Mouse (Mus musculus) lung, postnatal 0 days (tissue): ENCODE measurements around the gene Zap70. TPM values are rescaled to one million over a fixed set of nuclear protein-coding genes. Genes with fewer than 3 reads are reported as not detected.

Experiments
- ATAC-seq: fragments of 200-750 bp; cut with Nextera tagmentation; 2 replicates; pipeline ENCODE4 v1.8.0; 2017; ENCODE audit warnings: moderate library complexity
- DNase-seq: peaks from one replicate; pipeline ENCODE4 v3.0.0-alpha.2; 2016; ENCODE audit warnings: low spot score
- H3K27ac ChIP-seq: fragments of 300-500 bp; sonication (generic); 2 replicates; pipeline ENCODE4 v1.5.1; 2014; ENCODE audit warnings: antibody characterized with exemption, mild to moderate bottlenecking, low read length, mixed read lengths
- H3K27me3 ChIP-seq: fragments of 300-500 bp; sonication (generic); replicated peaks from 2 replicates; pipeline ENCODE4 v1.6.1; 2014; ENCODE audit warnings: low read length, mixed read lengths; ENCODE audit not compliant: insufficient read depth
- H3K36me3 ChIP-seq: fragments of 300-500 bp; sonication (generic); 2 replicates; pipeline ENCODE4 v1.6.1; 2014; ENCODE audit warnings: low read length, mixed read lengths; ENCODE audit not compliant: insufficient read depth
- H3K4me1 ChIP-seq: fragments of 300-500 bp; sonication (generic); 2 replicates; pipeline ENCODE4 v1.6.1; 2014; ENCODE audit warnings: antibody characterized with exemption, low read depth, low read length, mixed read lengths; ENCODE audit not compliant: insufficient read depth
- H3K4me2 ChIP-seq: fragments of 300-500 bp; sonication (generic); replicated peaks from 2 replicates; pipeline ENCODE4 v1.6.1; 2014; ENCODE audit warnings: low read depth, mild to moderate bottlenecking, low read length, moderate library complexity, mixed read lengths
- H3K4me3 ChIP-seq: fragments of 300-500 bp; sonication (generic); 2 replicates; pipeline ENCODE4 v1.5.1; 2014; ENCODE audit warnings: low read depth, low read length
- H3K9ac ChIP-seq: fragments of 300-500 bp; sonication (generic); replicated peaks from 2 replicates; pipeline ENCODE4 v1.6.1; 2014; ENCODE audit warnings: low read depth, mild to moderate bottlenecking
- H3K9me3 ChIP-seq: fragments of 300-500 bp; sonication (generic); 2 replicates; pipeline ENCODE4 v1.6.1; 2016; ENCODE audit warnings: low read length, mixed read lengths
- CTCF ChIP-seq: IDR thresholded peaks from 2 replicates; pipeline ENCODE4 v1.5.1; 2016; ENCODE audit warnings: antibody characterized with exemption, mild to moderate bottlenecking
- EP300 ChIP-seq: IDR thresholded peaks from 2 replicates; pipeline ENCODE4 v1.6.1; 2016; ENCODE audit warnings: antibody characterized with exemption, mild to moderate bottlenecking, control low read depth
- WGBS: fragments of 180-500 bp; shearing (Covaris S2); extraction: QIAGEN DNeasy Blood & Tissue Kit; methylation state at CpG from one replicate; pipeline ENCODE4 v1.1.7; 2014; 5-methylcytosine and 5-hydroxymethylcytosine counted together
- polyA plus RNA-seq: library from polyadenylated mRNA; unstranded; fragments of >200 nt; fragmentation: Nextera tagmentation; extraction: Ambion mirVana; gene quantifications from 2 replicates; pipeline ENCODE4 v1.2.1, GENCODE M21; 2015

The Zap70 gene
- polyA plus RNA-seq, 1 experiment from 2014 or later = 5.2 TPM

- H3K36me3 ChIP-seq = peaks cover 43% of the 10 kb centered on the region
- TF ChIP-seq EP300 (no peak), CTCF (no peak)
- H3K9ac ChIP-seq = no peak overlapping the region
- no peak overlapping the region for H3K4me3 ChIP-seq
- no peak for DNase-seq
- no peaks in the 10 kb centered on the region for H3K27me3 ChIP-seq
- H3K27ac ChIP-seq = no peak overlapping the region
- H3K4me2 ChIP-seq = no peak overlapping the region
- 69% methylated on average over 9 of the region's 9 CpGs for WGBS
- no peak for ATAC-seq
- no peaks in the 10 kb centered on the region for H3K9me3 ChIP-seq
- H3K4me1 ChIP-seq = no peaks in the 10 kb centered on the region
These were observed 42.7 kb downstream of the Zap70 start for GRCm38 (mm10) chr1:36804259-36804658.

- 91% methylated on average over 4 of the region's 4 CpGs for WGBS
- DNase-seq = no peak
- Histone ChIP-seq H3K4me3 (no peak overlapping the region), H3K4me1 (no peaks in the 10 kb centered on the region), H3K36me3 (peaks cover 42% of the 10 kb centered on the region), H3K27ac (no peak overlapping the region), H3K9me3 (no peaks in the 10 kb centered on the region), H3K4me2 (no peak overlapping the region), H3K9ac (no peak overlapping the region), H3K27me3 (no peaks in the 10 kb centered on the region)
- TF ChIP-seq EP300 (no peak), CTCF (no peak)
- ATAC-seq = no peak
These were observed 43.2 kb downstream of the Zap70 start for GRCm38 (mm10) chr1:36804833-36805232.

GRCm38 (mm10) chr1:36806181-36806905 is 44.7 kb downstream of the Zap70 start:
- Histone ChIP-seq H3K4me1 (no peaks in the 10 kb centered on the region), H3K4me3 (no peak overlapping the region), H3K9ac (no peak overlapping the region), H3K27me3 (no peaks in the 10 kb centered on the region), H3K4me2 (no peak overlapping the region), H3K27ac (no peak overlapping the region), H3K9me3 (no peaks in the 10 kb centered on the region), H3K36me3 (peaks cover 41% of the 10 kb centered on the region)
- DNase-seq = no peak
- WGBS = 90% methylated on average over 7 of the region's 7 CpGs
- no peak for ATAC-seq
- no peak for TF ChIP-seq CTCF
- no peak for TF ChIP-seq EP300

GRCm38 (mm10) chr1:36807086-36807485 is 45.5 kb downstream of the Zap70 start:
- Histone ChIP-seq H3K9me3 (no peaks in the 10 kb centered on the region), H3K4me2 (no peak overlapping the region), H3K4me1 (no peaks in the 10 kb centered on the region), H3K27me3 (no peaks in the 10 kb centered on the region), H3K4me3 (no peak overlapping the region), H3K36me3 (peaks cover 44% of the 10 kb centered on the region), H3K27ac (no peak overlapping the region), H3K9ac (no peak overlapping the region)
- DNase-seq (no peak), ATAC-seq (no peak)
- 68% methylated on average over 1 of the region's 1 CpGs for WGBS
- no peak for TF ChIP-seq EP300
- TF ChIP-seq CTCF = no peak

GRCm38 (mm10) chr1:36807782-36808565 is 46.4 kb downstream of the Zap70 start:
- ATAC-seq = no peak
- TF ChIP-seq EP300 (no peak), CTCF (no peak)
- Histone ChIP-seq H3K27ac (no peak overlapping the region), H3K27me3 (no peaks in the 10 kb centered on the region), H3K4me3 (no peak overlapping the region), H3K4me2 (no peak overlapping the region), H3K9ac (no peak overlapping the region), H3K36me3 (peaks cover 50% of the 10 kb centered on the region), H3K9me3 (no peaks in the 10 kb centered on the region), H3K4me1 (no peaks in the 10 kb centered on the region)
- WGBS = 95% methylated on average over 14 of the region's 14 CpGs
- no peak for DNase-seq

- no peak for DNase-seq
- Histone ChIP-seq H3K4me2 (no peak overlapping the region), H3K36me3 (peaks cover 47% of the 10 kb centered on the region)
These were observed 50.2 kb downstream of the Zap70 start for GRCm38 (mm10) chr1:36811806-36812205.

More at GRCm38 (mm10) chr1:36811806-36812205, 50.2 kb downstream of the Zap70 start:
- TF ChIP-seq EP300 (no peak), CTCF (no peak)
- 93% methylated on average over 7 of the region's 7 CpGs for WGBS
- ATAC-seq = no peak
- Histone ChIP-seq H3K9ac (no peak overlapping the region), H3K4me3 (no peak overlapping the region), H3K9me3 (no peaks in the 10 kb centered on the region), H3K27ac (no peak overlapping the region), H3K4me1 (no peaks in the 10 kb centered on the region), H3K27me3 (no peaks in the 10 kb centered on the region)
